Mouse (Mus musculus) R1 (cell line): ENCODE measurements around the gene Gm3248.
"Not testable (repeated sequence)": the region's sequence is repeated elsewhere in the genome, so short reads cannot be mapped to it uniquely, and the experiment has no call there.

Source experiments
- DNase-seq: peaks from one replicate; pipeline ENCODE4 v3.0.0-alpha.2; 2018; ENCODE audit warnings: low read depth, low spot score

The Gm3248 gene

DNA sequence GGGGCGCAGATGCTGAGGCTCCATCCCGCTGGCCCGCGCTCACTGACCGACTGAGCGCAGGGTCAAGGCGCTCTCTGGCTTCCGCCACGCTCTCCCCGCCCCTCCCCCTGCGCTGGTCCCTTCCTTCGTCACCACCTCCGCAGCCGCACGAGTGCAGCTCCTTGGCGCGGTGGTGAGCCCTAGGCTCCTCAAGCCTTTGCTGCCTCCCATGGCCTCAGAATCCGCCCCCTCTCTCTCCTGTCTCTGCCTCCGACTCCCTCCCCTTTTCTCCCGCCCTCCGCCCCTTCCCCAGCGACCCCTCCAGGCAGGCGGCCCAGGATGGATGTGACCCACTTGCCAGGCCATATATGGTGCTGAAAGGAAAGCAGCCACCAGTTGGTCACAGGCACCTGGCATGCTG is at the start of gene Gm3248:
Gene Gm3248, minus strand, starts transcription at position 111 of the 400 bp plus-strand sequence.
- peak; percentile 59 for DNase-seq

DNA sequence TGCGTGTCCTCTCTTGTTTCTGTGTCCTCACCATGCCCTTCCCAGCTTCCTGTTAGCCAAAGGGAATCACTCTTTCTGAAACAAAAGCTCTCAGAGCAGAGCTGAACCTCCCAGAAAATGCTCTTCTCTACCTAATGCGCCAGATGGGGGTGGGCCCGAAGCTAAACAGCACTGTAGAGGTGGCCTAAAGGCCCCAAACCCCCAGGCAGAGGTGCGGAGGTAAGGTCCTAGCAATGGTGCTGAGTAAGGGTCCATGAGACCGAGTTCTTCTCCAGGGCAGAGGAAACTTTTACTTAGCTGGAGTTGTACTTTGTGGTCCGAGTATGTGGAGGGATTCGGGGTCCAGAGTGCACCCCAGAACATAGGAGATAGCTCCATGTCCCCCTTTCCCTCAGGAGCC is 25.6 kb upstream of the Gm3248 start:
- DNase-seq, result not testable (repeated sequence)

- DNase-seq, result not testable (repeated sequence)
Observed at GRCm38 (mm10) chr14:5979037-5979436, 17.5 kb upstream of the Gm3248 start, which contains the start of gene Gm3453. TSS of gene Gm3453 (minus strand) at chr14:5979137.

DNA sequence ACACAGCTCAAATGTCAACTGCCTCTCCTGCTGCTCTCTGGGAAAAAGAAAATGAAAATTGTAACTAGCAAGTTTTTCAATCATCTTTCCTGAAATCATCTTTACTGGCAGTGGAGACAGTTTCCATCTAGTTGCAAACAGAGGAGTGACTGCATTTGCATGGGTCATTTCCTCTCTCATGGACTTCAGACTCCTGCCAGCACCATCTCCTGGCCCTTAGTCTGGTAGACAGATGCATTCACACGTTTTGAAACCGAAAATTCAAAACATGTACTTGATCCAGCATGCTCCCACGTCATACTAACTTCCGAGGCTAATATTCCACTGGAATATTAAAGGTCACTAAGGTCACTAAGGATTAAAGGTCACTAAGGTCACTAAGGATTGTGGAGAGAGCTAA is 896 bp upstream of the Gm3248 start:
- not testable (repeated sequence) for DNase-seq

DNA sequence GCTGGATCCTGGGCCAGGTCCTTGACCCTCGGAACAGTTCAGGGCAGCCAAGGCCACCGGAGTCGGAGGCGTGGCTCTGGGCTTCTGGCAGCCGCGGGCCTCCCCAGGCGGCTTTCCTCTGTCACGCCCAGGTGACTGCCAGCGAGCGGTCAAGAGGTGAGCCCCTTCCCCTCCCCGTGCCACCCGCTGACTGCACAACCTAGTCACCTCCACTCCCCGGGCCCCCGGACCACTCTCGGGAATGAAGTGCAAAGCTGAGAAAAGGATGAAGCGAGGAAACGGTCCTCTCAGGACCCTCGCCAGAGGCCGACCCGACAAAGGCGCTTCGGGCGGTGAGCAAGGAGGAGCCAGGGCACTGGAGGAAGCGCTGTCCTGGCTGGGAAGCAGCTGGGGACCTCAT is 443 bp downstream of the Gm3248 start:
- peak; percentile 33 for DNase-seq

- DNase-seq, result not testable (repeated sequence)
Observed at GRCm38 (mm10) chr14:5960479-5960878, 1.1 kb downstream of the Gm3248 start.

GRCm38 (mm10) chr14:5923276-5923675 is 38.3 kb downstream of the Gm3248 start:
- peak; percentile 26 for DNase-seq

GRCm38 (mm10) chr14:5918330-5918942 is 43.1 kb downstream of the Gm3248 start:
- DNase-seq, result not testable (repeated sequence)

DNA sequence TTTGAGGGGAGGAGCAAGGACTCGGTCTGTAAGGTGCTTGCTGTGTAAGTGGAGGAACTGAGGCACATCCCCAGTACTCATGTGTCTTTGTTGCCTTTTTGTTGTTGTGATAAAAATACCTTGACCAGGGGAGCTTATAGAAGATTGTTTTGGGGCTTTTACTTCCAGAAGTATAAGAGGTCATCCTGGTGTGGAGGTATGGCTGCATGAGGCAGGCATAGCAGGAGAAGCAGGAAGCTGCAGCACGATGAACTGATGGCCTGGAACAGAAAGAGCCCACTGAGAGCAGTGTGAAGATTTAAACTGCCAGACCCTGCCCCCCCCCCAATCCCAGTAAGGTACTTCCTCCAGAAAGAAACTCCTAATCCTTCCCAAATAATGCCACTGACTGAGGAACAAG is 47.8 kb downstream of the Gm3248 start:
- not testable (repeated sequence) for DNase-seq
